Mouse (Mus musculus) neutrophil, adult 83 days (primary cell): ENCODE measurements around the gene Olfr952. TPM values are rescaled to one million over a fixed set of nuclear protein-coding genes. Genes with fewer than 3 reads are reported as not detected.

Experiments
- total RNA-seq, 2 experiments: library from RNA; stranded (reverse); gene quantifications; one replicate each; pipeline ENCODE4 v1.2.4; 2023

Gene Olfr952
- not detected for total RNA-seq

DNA sequence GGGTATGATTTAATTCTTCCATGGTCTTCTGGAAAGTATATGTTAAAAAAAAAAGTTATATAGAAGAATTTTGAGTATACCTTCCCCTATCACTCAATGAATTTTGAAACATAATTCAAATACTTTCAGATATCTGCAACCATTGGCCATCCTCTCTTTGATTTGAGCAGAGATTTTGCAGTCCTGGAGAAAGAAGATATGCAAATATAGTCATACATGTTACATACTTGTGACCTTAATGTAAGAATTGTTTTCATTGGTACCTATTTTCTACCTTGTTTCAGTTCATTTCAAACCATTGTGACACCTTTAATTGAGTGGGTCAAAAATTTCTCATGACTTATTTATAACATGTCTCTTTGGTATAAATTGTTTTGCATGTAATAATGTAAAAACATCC is at the start of gene Olfr952:
TSS of gene Olfr952 (minus strand) at position 101 of the 400 bp plus-strand sequence.

DNA sequence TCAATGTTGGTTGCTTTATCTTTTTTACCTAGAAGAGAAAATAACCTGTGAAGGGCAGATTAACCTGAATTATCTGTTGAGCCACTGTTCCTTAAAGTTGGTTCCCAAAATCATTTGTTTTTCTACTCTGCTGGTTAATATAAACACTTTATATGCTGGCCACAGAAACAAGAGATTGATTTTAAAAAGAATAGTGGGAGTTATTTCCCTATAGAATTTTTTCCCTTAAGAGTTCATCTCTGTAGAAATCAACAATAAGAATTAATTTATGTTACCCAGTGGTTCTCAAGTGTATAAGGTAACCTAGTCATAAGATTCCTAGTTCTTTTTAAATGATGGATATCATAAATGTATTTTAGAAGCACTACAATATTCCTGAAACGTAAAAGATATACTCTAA is 44.9 kb upstream of the Olfr952 start, which contains the start of gene Olfr955:
TSS of gene Olfr955 (minus strand) at position 101 of the 400 bp plus-strand sequence.

DNA sequence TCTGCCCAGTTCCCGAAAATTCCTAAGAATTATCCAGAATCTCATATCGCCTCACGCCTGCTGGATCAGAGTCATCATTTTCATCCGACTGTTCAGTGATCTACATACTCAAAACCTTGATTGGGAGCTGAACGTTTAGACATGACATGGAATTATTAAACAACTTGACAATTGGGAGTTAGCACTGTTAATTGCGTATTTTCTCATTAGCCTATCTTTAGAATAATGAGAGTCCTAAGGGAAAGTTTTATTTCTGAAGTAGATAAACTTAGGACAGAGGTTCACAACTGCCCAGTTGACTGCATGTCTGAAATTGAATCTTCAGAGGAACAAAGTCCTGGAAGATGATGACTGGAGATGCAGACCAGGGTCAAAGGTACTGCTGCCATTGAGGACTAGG is 29.5 kb upstream of the Olfr952 start, which contains the start of gene Olfr954:
TSS of gene Olfr954 (plus strand) at position 301 of the 400 bp plus-strand sequence.

DNA sequence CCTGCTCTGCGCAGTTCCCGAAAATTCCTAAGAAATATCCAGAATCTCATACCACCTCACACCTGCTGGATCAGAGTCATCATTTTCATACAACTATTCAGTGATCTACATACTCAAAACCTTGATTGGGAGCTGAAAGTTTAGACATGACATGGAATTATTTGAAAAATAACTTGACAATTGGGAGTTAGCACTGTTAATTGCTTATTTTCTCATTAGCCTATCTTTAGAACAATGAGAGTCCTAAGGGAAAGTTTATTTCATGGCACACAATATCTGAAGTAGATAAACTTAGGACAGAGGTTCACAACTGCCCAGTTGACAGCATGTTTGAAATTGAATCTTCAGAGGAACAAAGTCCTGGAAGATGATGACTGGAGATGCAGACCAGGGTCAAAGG is 39.8 kb downstream of the Olfr952 start, which contains the start of gene Olfr951:
TSS of gene Olfr951 (plus strand) at position 301 of the 400 bp plus-strand sequence.

Other genes with a start within 250 kb of the Olfr952 start
- gene Olfr944, start 225.2 kb downstream of the Olfr952 start, total RNA-seq, result not detected
- gene Olfr1537, start 177.2 kb downstream of the Olfr952 start, total RNA-seq, result not detected
- gene Olfr945, start 150.3 kb downstream of the Olfr952 start, total RNA-seq, result not detected
- not detected for gene Olfr948, start 101.1 kb downstream of the Olfr952 start, total RNA-seq
- not detected for gene Olfr951, start 39.7 kb downstream of the Olfr952 start, total RNA-seq
- gene Olfr954, start 29.6 kb upstream of the Olfr952 start, total RNA-seq, result not detected
- not detected for gene Olfr955, start 44.8 kb upstream of the Olfr952 start, total RNA-seq
- gene Olfr44, start 66.8 kb upstream of the Olfr952 start, total RNA-seq, result not detected
- gene Olfr957, start 88.7 kb upstream of the Olfr952 start, total RNA-seq, result not detected
- gene Olfr958, start 126.9 kb upstream of the Olfr952 start, total RNA-seq, result not detected
- gene Olfr959, start 148.4 kb upstream of the Olfr952 start, total RNA-seq, result not detected
- under 1 TPM in 1 of 2 experiments, not detected in 1; 0.09 TPM for gene AW551984, start 177.3 kb upstream of the Olfr952 start, total RNA-seq
- not detected for gene Olfr148, start 183.5 kb upstream of the Olfr952 start, total RNA-seq
- gene Olfr960, start 194.2 kb upstream of the Olfr952 start, total RNA-seq, result not detected
- gene Olfr961, start 217.9 kb upstream of the Olfr952 start, total RNA-seq, result not detected
- not detected for gene Olfr963, start 240.1 kb upstream of the Olfr952 start, total RNA-seq